Mouse (Mus musculus) midbrain, embryonic 11.5 days (tissue): ENCODE measurements at regions not wholly inside any gene's neighbourhood (a gene's known extent, or its start where the extent isn't known, plus 50 kb on each side); places are given as distances from the start of the nearest gene placed in this dataset.

Experiments used
- ATAC-seq: fragments of 200-750 bp; cut with Nextera tagmentation; 2 replicates; pipeline ENCODE4 v1.8.0; 2017; ENCODE audit warnings: moderate TSS enrichment, moderate library complexity; ENCODE audit not compliant: low FRiP score
- DNase-seq: peaks from one replicate; pipeline ENCODE4 v3.0.0; 2015; ENCODE audit warnings: low spot score; ENCODE audit errors: missing footprints
- H3K27ac ChIP-seq: fragments of 300-500 bp; sonication (generic); 2 replicates; pipeline ENCODE4 v1.5.1; 2014; ENCODE audit warnings: low read depth, low read length
- H3K27me3 ChIP-seq: fragments of 300-500 bp; sonication (generic); 2 replicates; pipeline ENCODE4 v1.6.1; 2014; ENCODE audit warnings: mild to moderate bottlenecking, low read length, moderate library complexity, mixed read lengths; ENCODE audit not compliant: control insufficient read depth, insufficient read depth
- H3K36me3 ChIP-seq: fragments of 300-500 bp; sonication (generic); 2 replicates; pipeline ENCODE4 v1.6.1; 2014; ENCODE audit warnings: mild to moderate bottlenecking, low read length, moderate library complexity, mixed read lengths; ENCODE audit not compliant: control insufficient read depth, insufficient read depth
- H3K4me1 ChIP-seq: fragments of 300-500 bp; sonication (generic); 2 replicates; pipeline ENCODE4 v1.6.1; 2014; ENCODE audit warnings: low read length; ENCODE audit not compliant: control insufficient read depth, insufficient read depth
- H3K4me2 ChIP-seq: fragments of 300-500 bp; sonication (generic); 2 replicates; pipeline ENCODE4 v1.6.1; 2014; ENCODE audit warnings: mild to moderate bottlenecking, moderate library complexity
- H3K4me3 ChIP-seq: fragments of 300-500 bp; sonication (generic); 2 replicates; pipeline ENCODE4 v1.5.1; 2014; ENCODE audit warnings: low read depth, low read length
- H3K9ac ChIP-seq: fragments of 300-500 bp; sonication (generic); 2 replicates; pipeline ENCODE4 v1.6.1; 2014; ENCODE audit warnings: low read length
- H3K9me3 ChIP-seq: fragments of 300-500 bp; sonication (generic); 2 replicates; pipeline ENCODE4 v1.6.1; 2016; ENCODE audit warnings: low read length; ENCODE audit not compliant: control insufficient read depth
- WGBS: fragments of 180-500 bp; shearing (Covaris S2); extraction: QIAGEN DNeasy Blood & Tissue Kit; methylation state at CpG from one replicate; pipeline ENCODE4 v1.1.7; 2014; 5-methylcytosine and 5-hydroxymethylcytosine counted together

GRCm38 (mm10) chrX:10857668-10858067, 142.9 kb downstream of the Mid1ip1 start:
- ATAC-seq, result no peak
- H3K4me2 ChIP-seq, result no peak overlapping the region
- no peak overlapping the region for H3K9ac ChIP-seq
- no peak overlapping the region for H3K4me3 ChIP-seq
- H3K36me3 ChIP-seq, result no peaks in the 10 kb centered on the region
- H3K9me3 ChIP-seq, result no peaks in the 10 kb centered on the region
- 60% methylated on average over 3 of the region's 3 CpGs for WGBS
- H3K27ac ChIP-seq, result no peak overlapping the region
- H3K4me1 ChIP-seq, result no peaks in the 10 kb centered on the region
- H3K27me3 ChIP-seq, result no peaks in the 10 kb centered on the region
- DNase-seq, result no peak

- Histone ChIP-seq H3K9ac (no peak overlapping the region), H3K4me2 (no peak overlapping the region), H3K27ac (no peak overlapping the region), H3K4me1 (no peaks in the 10 kb centered on the region), H3K27me3 (no peaks in the 10 kb centered on the region), H3K9me3 (no peaks in the 10 kb centered on the region), H3K4me3 (no peak overlapping the region), H3K36me3 (no peaks in the 10 kb centered on the region)
- no peak for DNase-seq
- 83% methylated on average over 4 of the region's 4 CpGs for WGBS
- no peak for ATAC-seq
Measured at GRCm38 (mm10) chrX:10871613-10872012, 156.8 kb downstream of the Mid1ip1 start.

- H3K4me3 ChIP-seq, result no peak overlapping the region
- DNase-seq, result no peak
- no peaks in the 10 kb centered on the region for H3K36me3 ChIP-seq
- no peaks in the 10 kb centered on the region for H3K27me3 ChIP-seq
- H3K9ac ChIP-seq, result no peak overlapping the region
- no peak overlapping the region for H3K27ac ChIP-seq
- no peaks in the 10 kb centered on the region for H3K4me1 ChIP-seq
- no peaks in the 10 kb centered on the region for H3K9me3 ChIP-seq
- H3K4me2 ChIP-seq, result no peak overlapping the region
- ATAC-seq, result no peak
- 76% methylated on average over 5 of the region's 5 CpGs for WGBS
Measured at GRCm38 (mm10) chrX:10877856-10878255, 163.0 kb downstream of the Mid1ip1 start.

- 91% methylated on average over 5 of the region's 5 CpGs for WGBS
- no peak overlapping the region for H3K4me2 ChIP-seq
- no peak overlapping the region for H3K9ac ChIP-seq
- no peaks in the 10 kb centered on the region for H3K27me3 ChIP-seq
- no peaks in the 10 kb centered on the region for H3K4me1 ChIP-seq
- no peak overlapping the region for H3K4me3 ChIP-seq
- no peaks in the 10 kb centered on the region for H3K9me3 ChIP-seq
- no peak overlapping the region for H3K27ac ChIP-seq
- no peak for DNase-seq
- no peak for ATAC-seq
- no peaks in the 10 kb centered on the region for H3K36me3 ChIP-seq
Measured at GRCm38 (mm10) chrX:10878922-10879321, 164.1 kb downstream of the Mid1ip1 start.

- peak; percentile 42; the same call in 1 of the 2 replicates for ATAC-seq
- Histone ChIP-seq H3K27me3 (no peaks in the 10 kb centered on the region), H3K9ac (no peak overlapping the region), H3K36me3 (no peaks in the 10 kb centered on the region), H3K4me1 (no peaks in the 10 kb centered on the region), H3K27ac (no peak overlapping the region), H3K4me2 (no peak overlapping the region), H3K9me3 (no peaks in the 10 kb centered on the region), H3K4me3 (no peak overlapping the region)
- DNase-seq, result peak; percentile 78
- 51% methylated on average over 11 of the region's 11 CpGs for WGBS
Measured at GRCm38 (mm10) chrX:10883729-10884464, 169.1 kb downstream of the Mid1ip1 start.

- DNase-seq (no peak), ATAC-seq (no peak)
- Histone ChIP-seq H3K27me3 (no peaks in the 10 kb centered on the region), H3K4me3 (no peak overlapping the region), H3K4me1 (no peaks in the 10 kb centered on the region), H3K4me2 (no peak overlapping the region), H3K9ac (no peak overlapping the region), H3K36me3 (no peaks in the 10 kb centered on the region), H3K9me3 (no peaks in the 10 kb centered on the region), H3K27ac (no peak overlapping the region)
- WGBS, result 77% methylated on average over 3 of the region's 3 CpGs
Measured at GRCm38 (mm10) chrX:10892815-10893214, 178.0 kb downstream of the Mid1ip1 start.

- H3K4me3 ChIP-seq, result no peak overlapping the region
- no peak for ATAC-seq
- no peaks in the 10 kb centered on the region for H3K4me1 ChIP-seq
- no peaks in the 10 kb centered on the region for H3K9me3 ChIP-seq
- no peak overlapping the region for H3K9ac ChIP-seq
- no peaks in the 10 kb centered on the region for H3K27me3 ChIP-seq
- H3K4me2 ChIP-seq, result no peak overlapping the region
- no peak for DNase-seq
- WGBS, result 79% methylated on average over 5 of the region's 5 CpGs
- no peak overlapping the region for H3K27ac ChIP-seq
- no peaks in the 10 kb centered on the region for H3K36me3 ChIP-seq
Measured at GRCm38 (mm10) chrX:10896193-10896955, 181.6 kb downstream of the Mid1ip1 start.

GRCm38 (mm10) chrX:10902686-10903085, 187.9 kb downstream of the Mid1ip1 start:
- Histone ChIP-seq H3K27me3 (no peaks in the 10 kb centered on the region), H3K4me1 (no peaks in the 10 kb centered on the region), H3K9ac (no peak overlapping the region), H3K4me3 (no peak overlapping the region), H3K27ac (no peak overlapping the region), H3K4me2 (no peak overlapping the region), H3K36me3 (no peaks in the 10 kb centered on the region), H3K9me3 (no peaks in the 10 kb centered on the region)
- ATAC-seq (no peak), DNase-seq (no peak)
- 88% methylated on average over 4 of the region's 4 CpGs for WGBS

- Histone ChIP-seq H3K9ac (no peak overlapping the region), H3K4me2 (no peak overlapping the region), H3K4me3 (no peak overlapping the region), H3K27me3 (no peaks in the 10 kb centered on the region), H3K4me1 (no peaks in the 10 kb centered on the region), H3K27ac (no peak overlapping the region), H3K9me3 (no peaks in the 10 kb centered on the region), H3K36me3 (no peaks in the 10 kb centered on the region)
- no peak for DNase-seq
- no peak for ATAC-seq
- WGBS, result 97% methylated on average over 6 of the region's 6 CpGs
Measured at GRCm38 (mm10) chrX:10904072-10904471, 189.3 kb downstream of the Mid1ip1 start.
